ENCODE assay signal across 30 mouse cellular contexts in genomic region chr3:90488576-90488975, GRCm38 (mm10). TPM values are rescaled to one million over a fixed set of nuclear protein-coding genes. Genes with fewer than 3 reads are reported as not detected.
DNase-seq lines count a peak whose midpoint lies in the region; ATAC-seq and TF ChIP-seq lines count a peak whose summit lies in the region.
"Had no signal": no experiment of that assay in that cellular context is flagged by ENCODE, and none has a peak within 500 bp of the region (broad histone marks: within the 10 kb centered on the region; RNA-seq: fewer than 3 reads in every experiment).

No protein-coding gene starts in this region.

- peaks cover 58% of the 10 kb centered on the region for H3K36me3 ChIP-seq in C2C12 (ENCODE audit: control insufficient read depth, insufficient read depth)
- H3K36me3 ChIP-seq in midbrain, embryonic 10.5 days, result peaks cover 62% of the 10 kb centered on the region
- peaks cover 22% of the 10 kb centered on the region for H3K36me3 ChIP-seq in hindbrain, embryonic 11.5 days (ENCODE audit: control insufficient read depth, insufficient read depth, low read length)

- H3K4me3 ChIP-seq in C2C12 (ENCODE audit: insufficient read depth, poor library complexity, severe bottlenecking), result no peak overlapping the region
- H3K4me3 ChIP-seq in midbrain, embryonic 10.5 days, result no peak overlapping the region
- no peak overlapping the region for H3K4me3 ChIP-seq in hindbrain, embryonic 11.5 days (ENCODE audit: low read depth, low read length)
- H3K4me3 ChIP-seq: embryonic facial prominence, embryonic 12.5 days; embryonic facial prominence, embryonic 15.5 days; forebrain, embryonic 10.5 days; forebrain, embryonic 13.5 days; heart, embryonic 12.5 days; heart, embryonic 15.5 days; hindbrain, embryonic 12.5 days; hindbrain, embryonic 15.5 days had no signal

- no peak overlapping the region for H3ac ChIP-seq in C2C12 (ENCODE audit: control insufficient read depth, insufficient read length, low read depth)

- H3K79me2 ChIP-seq in C2C12 (ENCODE audit: control insufficient read depth, insufficient read depth), result peaks cover 5% of the 10 kb centered on the region

- H3K9ac ChIP-seq in hindbrain, embryonic 11.5 days (ENCODE audit: low read depth, low read length), result no peak overlapping the region
- H3K9ac ChIP-seq: embryonic facial prominence, embryonic 12.5 days; embryonic facial prominence, embryonic 15.5 days; forebrain, embryonic 13.5 days; heart, embryonic 12.5 days; heart, embryonic 15.5 days; hindbrain, embryonic 12.5 days; hindbrain, embryonic 15.5 days had no signal

- H3K27ac ChIP-seq in midbrain, embryonic 10.5 days (replicated peaks), result no peak overlapping the region
- no peak overlapping the region for H3K27ac ChIP-seq in hindbrain, embryonic 11.5 days (ENCODE audit: low read depth, low read length)
- H3K27ac ChIP-seq: embryonic facial prominence, embryonic 12.5 days; forebrain, embryonic 10.5 days; forebrain, embryonic 13.5 days; heart, embryonic 15.5 days; hindbrain, embryonic 12.5 days; hindbrain, embryonic 15.5 days had no signal

- no peak for TF ChIP-seq CTCF in C2C12 (IDR thresholded peaks at IDR 0.05; ENCODE audit: control insufficient read depth, insufficient read depth, insufficient read length)

- no peaks in the 10 kb centered on the region for H3K27me3 ChIP-seq in C2C12 (ENCODE audit: control insufficient read depth, insufficient read depth, insufficient read length)
- no peaks in the 10 kb centered on the region for H3K27me3 ChIP-seq in midbrain, embryonic 10.5 days (ENCODE audit: low read depth, poor library complexity, severe bottlenecking)
- no peaks in the 10 kb centered on the region for H3K27me3 ChIP-seq in hindbrain, embryonic 11.5 days (ENCODE audit: control insufficient read depth, insufficient read depth, low read length)
- H3K27me3 ChIP-seq: embryonic facial prominence, embryonic 12.5 days; embryonic facial prominence, embryonic 15.5 days; forebrain, embryonic 13.5 days; heart, embryonic 12.5 days; heart, embryonic 15.5 days; hindbrain, embryonic 12.5 days; hindbrain, embryonic 15.5 days had no signal

- no peaks in the 10 kb centered on the region for H3K9me3 ChIP-seq in midbrain, embryonic 10.5 days (replicated peaks)
- no peaks in the 10 kb centered on the region for H3K9me3 ChIP-seq in hindbrain, embryonic 11.5 days (ENCODE audit: control insufficient read depth, low read length)
- H3K9me3 ChIP-seq: embryonic facial prominence, embryonic 12.5 days; embryonic facial prominence, embryonic 15.5 days; forebrain, embryonic 10.5 days; forebrain, embryonic 13.5 days; G1E; heart, embryonic 12.5 days; heart, embryonic 15.5 days; hindbrain, embryonic 12.5 days; hindbrain, embryonic 15.5 days had no signal

- H3K4me1 ChIP-seq in midbrain, embryonic 10.5 days, result peaks cover 13% of the 10 kb centered on the region
- 0 out of 2 replicates have a peak, but pooled peaks cover 3% of the 10 kb centered on the region for H3K4me1 ChIP-seq in hindbrain, embryonic 11.5 days (replicated peaks; ENCODE audit: control insufficient read depth, insufficient read depth, low read length)

- no peak for ATAC-seq in hindbrain, embryonic 11.5 days (ENCODE audit: low FRiP score)
- ATAC-seq: activated CD4-positive, CD25-positive, alpha-beta regulatory T cell, adult 4 months; forebrain, embryonic 13.5 days; forebrain, embryonic 16.5 days; intestine, postnatal 0 days had no signal

- peak; percentile 13 to 30 for DNase-seq in adrenal gland, postnatal 36 days
- no peak for DNase-seq in adrenal gland, adult 8-10 months
- peak; percentile 69 for DNase-seq in NIH3T3 (ENCODE audit: low read depth)
- no peak for DNase-seq in midbrain, embryonic 10.5 days (ENCODE audit: low spot score)
- no peak for DNase-seq in hindbrain, embryonic 11.5 days (ENCODE audit: low spot score)
- no peak for DNase-seq in yolk sac, embryonic 10.5 days (ENCODE audit: low spot score)
- DNase-seq: adrenal gland, postnatal 10 days; cerebellum, adult 11 months; cerebellum, adult 2 months; cerebellum, adult 9-11 months; cerebellum, postnatal 25 days; gastrocnemius, postnatal 10 days; gastrocnemius, postnatal 36 days; heart, adult 18-20 months; heart, postnatal 10 days; heart, postnatal 36 days had no signal

- H3K79me3 ChIP-seq in C2C12 (ENCODE audit: low read depth), result peaks cover 5% of the 10 kb centered on the region

- WGBS in midbrain, embryonic 10.5 days, result 90% methylated on average over 6 of the region's 6 CpGs
- WGBS in hindbrain, embryonic 11.5 days, result 86% methylated on average over 6 of the region's 6 CpGs

- no peak overlapping the region for H3K4me2 ChIP-seq in hindbrain, embryonic 11.5 days (replicated peaks; ENCODE audit: low read depth, low read length)
- H3K4me2 ChIP-seq: embryonic facial prominence, embryonic 12.5 days; embryonic facial prominence, embryonic 15.5 days; forebrain, embryonic 13.5 days; heart, embryonic 12.5 days; heart, embryonic 15.5 days; hindbrain, embryonic 12.5 days; hindbrain, embryonic 15.5 days had no signal

TF ChIP-seq in C2C12, 6 proteins besides CTCF, POLR2A, EP300 and RAD21:
- TF ChIP-seq CEBPB (IDR thresholded peaks at IDR 0.05; ENCODE audit: low read depth) (peak; percentile 64), MAX (IDR thresholded peaks at IDR 0.05) (no peak)

RNA-seq across cellular contexts. Expression of gene Snapin, which starts 2.3 kb away (rescaled TPM):
- total RNA-seq in adrenal gland, postnatal 36 days (2021), result 10 to 100 TPM; 53.3 to 79.3 TPM
- total RNA-seq in adrenal gland, adult 8-10 months (2022), result 100 to 1,000 TPM in 1 of 4 experiments, 10 to 100 TPM in 3; 73.3 to 105 (median 83.4) TPM
- 18.8 TPM for polyA plus RNA-seq in C2C12 (2012; fragmentation: generic; extraction: Trizol)
- polyA plus RNA-seq in midbrain, embryonic 10.5 days (2016; fragmentation: Nextera tagmentation; extraction: Ambion mirVana), result 65.5 and 75.1 TPM in 2 replicates
- polyA plus RNA-seq in hindbrain, embryonic 11.5 days (2014; fragmentation: Nextera tagmentation; extraction: Ambion mirVana), result 72.3 and 77.9 TPM in 2 replicates

RNA-seq across cellular contexts. Expression of gene Ilf2, which starts 12.7 kb away (rescaled TPM):
- total RNA-seq in adrenal gland, postnatal 36 days (2021), result 10 to 100 TPM; 56.9 to 63.7 TPM
- 10 to 100 TPM; 58.9 to 75.2 (median 67.3) TPM for total RNA-seq in adrenal gland, adult 8-10 months (2022)
- polyA plus RNA-seq in C2C12 (2012; fragmentation: generic; extraction: Trizol), result 93.9 TPM
- 343 and 346 TPM in 2 replicates for polyA plus RNA-seq in midbrain, embryonic 10.5 days (2016; fragmentation: Nextera tagmentation; extraction: Ambion mirVana)
- polyA plus RNA-seq in hindbrain, embryonic 11.5 days (2014; fragmentation: Nextera tagmentation; extraction: Ambion mirVana), result 364 and 368 TPM in 2 replicates

RNA-seq across cellular contexts. Expression of gene Chtop, which starts 20.7 kb away (rescaled TPM):
- 100 to 1,000 TPM; 115 to 125 TPM for total RNA-seq in adrenal gland, postnatal 36 days (2021)
- total RNA-seq in adrenal gland, adult 8-10 months (2022), result 100 to 1,000 TPM; 114 to 130 (median 125) TPM
- 103 TPM for polyA plus RNA-seq in C2C12 (2012; fragmentation: generic; extraction: Trizol)
- 193 and 205 TPM in 2 replicates for polyA plus RNA-seq in midbrain, embryonic 10.5 days (2016; fragmentation: Nextera tagmentation; extraction: Ambion mirVana)
- polyA plus RNA-seq in hindbrain, embryonic 11.5 days (2014; fragmentation: Nextera tagmentation; extraction: Ambion mirVana), result 138 and 143 TPM in 2 replicates

RNA-seq across cellular contexts. Expression of gene Npr1, which starts 22.9 kb away (rescaled TPM):
- total RNA-seq in adrenal gland, postnatal 36 days (2021), result 100 to 1,000 TPM; 203 to 287 TPM
- total RNA-seq in adrenal gland, adult 8-10 months (2022), result 100 to 1,000 TPM; 316 to 460 (median 368) TPM
- 1.0 TPM for polyA plus RNA-seq in C2C12 (2012; fragmentation: generic; extraction: Trizol)
- 2.9 and 3.3 TPM in 2 replicates for polyA plus RNA-seq in midbrain, embryonic 10.5 days (2016; fragmentation: Nextera tagmentation; extraction: Ambion mirVana)
- 2.5 and 3.7 TPM in 2 replicates for polyA plus RNA-seq in hindbrain, embryonic 11.5 days (2014; fragmentation: Nextera tagmentation; extraction: Ambion mirVana)
- total RNA-seq: common myeloid progenitor, adult 5-6 weeks; G1E had no signal
- polyA plus RNA-seq: activated CD4-positive, CD25-positive, alpha-beta regulatory T cell, adult 4 months; G1E had no signal

RNA-seq across cellular contexts. Expression of gene S100a1, which starts 25.6 kb away (rescaled TPM):
- total RNA-seq in adrenal gland, postnatal 36 days (2021), result 100 to 1,000 TPM; 142 to 154 TPM
- total RNA-seq in adrenal gland, adult 8-10 months (2022), result 100 to 1,000 TPM in 2 of 4 experiments, 10 to 100 TPM in 2; 80.7 to 112 (median 94.7) TPM
- polyA plus RNA-seq in C2C12 (2012; fragmentation: generic; extraction: Trizol), result 96.0 TPM
- polyA plus RNA-seq in midbrain, embryonic 10.5 days (2016; fragmentation: Nextera tagmentation; extraction: Ambion mirVana), result 5.4 and 7.2 TPM in 2 replicates
- 8.4 and 9.8 TPM in 2 replicates for polyA plus RNA-seq in hindbrain, embryonic 11.5 days (2014; fragmentation: Nextera tagmentation; extraction: Ambion mirVana)

Comparison
In these comparisons a context has a peak if more than half of its experiments do, and no peak if none do; other contexts are left out.
1. DNase-seq: peak in adrenal gland, postnatal 36 days (2 of 2) and NIH3T3 (single experiment); none in adrenal gland, adult 8-10 months (single experiment), midbrain, embryonic 10.5 days (single experiment), hindbrain, embryonic 11.5 days (single experiment) and yolk sac, embryonic 10.5 days (single experiment).